Mouse (Mus musculus): ENCODE measurements around the gene Dnajc6.

- TF ChIP-seq POLR2A (IDR thresholded peaks at IDR 0.05; ENCODE audit: borderline replicate concordance, insufficient read depth, low read length) (no peak), CTCF (IDR thresholded peaks at IDR 0.05; ENCODE audit: borderline replicate concordance, insufficient read depth, low read depth, low read length) (no peak)
Observed at GRCm38 (mm10) chr4:101515853-101516252, 19.4 kb downstream of the Dnajc6 start.

Measured in cerebellum, adult 2 months (tissue).